Mouse (Mus musculus) embryonic fibroblast, embryonic 13.5 days (primary cell): ENCODE measurements around the gene Tmc6. TPM values are rescaled to one million over a fixed set of nuclear protein-coding genes. Genes with fewer than 3 reads are reported as not detected.

Experiments
- H3K27ac ChIP-seq: 2 replicates; pipeline ENCODE4 v1.5.1; 2012; ENCODE audit warnings: low read length, control low read depth, inconsistent platforms; ENCODE audit not compliant: insufficient read depth
- H3K4me1 ChIP-seq: 2 replicates; pipeline ENCODE4 v1.6.1; 2011; ENCODE audit warnings: low read length; ENCODE audit not compliant: control insufficient read depth, insufficient read depth
- H3K4me3 ChIP-seq: 2 replicates; pipeline ENCODE4 v1.5.1; 2011; ENCODE audit warnings: mild to moderate bottlenecking, control low read depth, low read length; ENCODE audit not compliant: insufficient read depth
- CTCF ChIP-seq: IDR thresholded peaks from 2 replicates; pipeline ENCODE4 v1.5.1; 2011; ENCODE audit warnings: mild to moderate bottlenecking, control low read depth, low read length, moderate library complexity, borderline replicate concordance; ENCODE audit not compliant: insufficient read depth
- POLR2A ChIP-seq: IDR thresholded peaks from 2 replicates; pipeline ENCODE4 v1.6.1; 2011; ENCODE audit warnings: low read depth, mild to moderate bottlenecking, control low read depth, low read length, moderate library complexity
- polyA plus RNA-seq: library from polyadenylated mRNA; stranded (reverse); fragments of >200 nt; gene quantifications from 2 replicates; pipeline ENCODE4 v1.2.4, GENCODE M21; 2011; ENCODE audit warnings: low read depth; ENCODE audit not compliant: missing spikeins, insufficient read length

Gene Tmc6
- 19.5 and 20.5 TPM in 2 replicates for polyA plus RNA-seq

DNA sequence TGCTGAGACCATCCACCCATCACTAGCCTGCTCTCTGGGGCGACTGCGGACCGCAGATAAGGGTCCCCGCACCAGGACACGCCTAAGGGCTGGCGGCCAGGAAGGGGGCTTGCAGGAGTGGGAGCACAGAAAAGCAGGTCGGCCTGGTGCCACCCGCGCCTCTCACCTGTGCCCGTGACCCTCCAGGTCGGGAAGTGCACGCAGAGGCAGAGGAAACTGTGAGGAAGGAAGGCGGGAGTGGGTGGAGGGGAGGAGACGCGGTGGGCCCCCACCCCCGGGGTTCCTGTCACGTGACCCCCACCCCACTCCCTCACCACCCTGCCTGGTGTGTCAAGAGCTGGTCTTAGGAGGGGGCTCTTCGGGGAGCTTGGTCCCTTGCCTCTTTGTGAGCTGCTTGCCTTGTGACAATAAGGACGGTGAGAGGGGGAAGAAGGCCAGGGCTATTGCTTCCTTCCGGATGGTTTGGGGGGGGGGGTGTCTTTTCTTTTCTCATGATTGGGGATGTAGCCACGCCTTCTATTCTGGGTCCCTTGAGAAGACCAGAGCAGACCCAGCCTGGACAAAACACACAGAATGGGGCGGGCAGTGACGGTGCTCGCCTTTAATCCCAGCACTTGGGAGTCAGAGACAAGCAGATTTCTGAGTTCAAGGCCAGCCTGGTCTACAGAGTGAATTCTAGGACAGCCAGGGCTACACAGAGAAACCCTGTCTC, at the start of gene Tmc6, which contains the start of gene Tmc8:
Gene Tmc6, minus strand, starts transcription at position 206 of the 712 bp plus-strand sequence.
Gene Tmc8, plus strand, starts transcription at position 84 of the 712 bp plus-strand sequence.
- peaks cover 5% of the 10 kb centered on the region; the same call in 1 of the 2 replicates for H3K4me1 ChIP-seq
- H3K4me3 ChIP-seq, result 0 out of 2 replicates have a peak within 1 kb of the TSS, but pooled peaks have one; percentile 3
- peak within 1 kb of the TSS; percentile 61 for H3K27ac ChIP-seq
- TF ChIP-seq CTCF, result no peak
- TF ChIP-seq POLR2A, result no peak

DNA sequence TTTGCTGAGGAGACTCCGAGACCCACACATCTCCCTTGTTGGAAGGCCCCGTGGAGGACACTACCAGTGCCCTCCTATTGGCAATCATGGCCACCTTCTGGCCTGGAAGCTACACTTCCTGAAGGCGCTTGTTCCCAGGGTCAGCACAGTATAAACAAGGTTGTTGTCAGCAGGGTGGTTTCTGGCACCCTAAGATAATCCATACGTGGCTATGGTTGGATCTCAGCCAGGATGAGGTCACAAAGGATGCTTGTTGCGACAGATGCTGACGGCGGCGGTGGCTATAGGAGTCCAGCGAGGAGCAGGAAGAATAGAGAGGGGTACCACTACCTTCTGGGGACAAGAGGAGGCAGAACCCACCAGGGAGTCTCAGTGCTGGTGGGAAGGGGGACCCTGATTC, 48.4 kb upstream of the Tmc6 start:
- TF ChIP-seq CTCF, result no peak
- no peak for TF ChIP-seq POLR2A
- Histone ChIP-seq H3K27ac (no peak overlapping the region), H3K4me1 (peaks cover 27% of the 10 kb centered on the region), H3K4me3 (no peak overlapping the region)

DNA sequence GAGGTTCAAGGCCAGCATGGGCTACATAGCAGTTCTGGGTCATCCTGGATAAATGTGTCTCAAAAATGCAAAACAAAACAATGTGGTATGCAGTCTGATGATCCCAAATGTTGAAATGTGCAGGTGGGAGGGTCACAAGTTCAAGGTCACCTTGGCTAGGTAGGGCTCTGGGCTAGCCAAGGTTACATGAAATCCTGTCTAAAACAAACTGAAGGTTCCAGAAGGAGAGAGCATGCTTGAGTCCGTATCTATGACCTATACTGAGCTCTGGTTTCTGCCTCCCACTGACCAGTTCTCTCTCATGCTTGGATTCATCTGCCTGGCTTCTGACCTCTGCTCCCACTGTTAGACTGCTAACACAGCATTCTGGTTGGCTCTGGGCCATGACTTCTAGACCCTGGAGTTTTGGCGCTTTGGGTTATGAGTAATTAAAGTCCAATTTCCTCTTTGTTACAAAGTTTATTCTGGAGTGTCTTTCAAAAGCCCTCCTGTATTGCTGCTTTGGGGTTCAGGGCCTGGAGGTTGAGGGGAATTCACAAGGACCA, 47.7 kb upstream of the Tmc6 start:
- TF ChIP-seq CTCF, result no peak
- TF ChIP-seq POLR2A, result no peak
- no peak overlapping the region for H3K27ac ChIP-seq
- H3K4me1 ChIP-seq, result peaks cover 27% of the 10 kb centered on the region
- no peak overlapping the region for H3K4me3 ChIP-seq

DNA sequence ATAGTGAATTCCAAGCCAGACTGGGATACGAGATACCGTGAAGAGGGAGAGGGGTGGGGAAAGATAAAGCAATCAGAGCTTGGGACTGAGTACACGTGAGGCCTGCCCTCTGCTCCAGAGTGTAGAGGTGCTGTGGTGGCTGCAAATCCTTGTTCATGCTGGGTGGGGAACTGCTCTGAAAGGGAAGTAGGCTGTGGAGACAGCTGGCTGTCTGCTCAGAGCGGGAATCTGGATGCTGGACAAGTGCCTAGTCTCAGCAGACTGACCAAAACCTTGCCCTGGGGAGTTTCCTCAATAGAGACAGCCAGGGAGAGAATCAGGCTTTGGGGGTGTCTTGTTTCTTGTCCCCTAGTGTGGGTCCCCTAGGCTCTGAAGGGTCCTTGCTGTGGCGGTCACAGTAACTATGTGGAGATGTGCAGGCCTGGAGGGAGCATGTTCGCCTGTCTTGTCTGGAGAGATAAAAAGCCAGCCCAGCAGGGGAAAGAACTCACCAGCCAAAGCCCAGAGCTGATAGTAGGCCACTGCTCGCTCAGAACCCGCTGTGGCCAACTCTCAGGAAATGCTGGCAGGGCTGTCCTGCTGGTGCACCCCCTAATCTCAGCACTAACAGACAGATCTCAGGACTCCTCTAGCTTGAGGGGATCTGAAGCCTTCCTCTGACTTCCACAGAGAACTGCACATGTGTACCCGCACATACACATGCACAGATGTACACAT, 47.0 kb upstream of the Tmc6 start:
- Histone ChIP-seq H3K4me3 (no peak overlapping the region), H3K4me1 (peaks cover 29% of the 10 kb centered on the region), H3K27ac (peak overlapping the region; percentile 39)
- no peak for TF ChIP-seq POLR2A
- no peak for TF ChIP-seq CTCF

DNA sequence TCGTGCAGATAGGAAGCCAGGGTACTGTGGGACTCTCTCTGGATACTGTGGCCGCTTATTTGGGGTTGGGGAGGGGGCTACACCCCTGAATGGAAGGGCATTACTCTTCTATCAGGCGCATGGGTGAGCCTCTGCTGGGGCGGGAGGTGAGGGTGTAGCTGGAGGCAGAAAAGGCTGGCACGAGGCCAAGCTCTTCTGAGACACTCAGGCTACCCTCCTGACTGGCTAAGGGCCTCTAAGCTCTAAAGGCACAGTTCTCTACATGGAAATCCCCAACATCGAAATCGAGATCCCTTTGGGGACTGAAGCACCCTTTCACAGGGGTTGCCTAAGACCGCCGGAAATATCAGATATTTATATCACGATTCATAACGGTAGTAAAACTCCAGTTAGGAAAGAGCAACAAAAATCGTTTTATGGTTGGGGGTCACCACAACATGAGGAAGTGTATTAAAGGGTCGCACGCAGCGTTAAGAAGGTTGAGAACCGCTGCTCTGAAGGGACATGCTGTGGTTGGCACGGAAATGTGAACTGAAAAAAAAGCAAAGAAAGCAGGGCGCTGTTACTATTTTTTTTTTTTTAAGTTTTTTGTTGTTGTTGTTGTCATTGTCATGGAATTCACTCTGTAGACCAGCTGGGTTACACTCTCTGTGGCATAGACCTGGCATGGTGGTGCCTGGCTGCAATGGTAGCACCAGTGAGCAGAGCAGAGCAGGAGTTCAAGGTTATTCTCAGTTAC, 46.3 kb upstream of the Tmc6 start:
- Histone ChIP-seq H3K4me1 (peaks cover 35% of the 10 kb centered on the region), H3K27ac (peak overlapping the region; percentile 39), H3K4me3 (no peak overlapping the region)
- TF ChIP-seq POLR2A (no peak), CTCF (no peak)

DNA sequence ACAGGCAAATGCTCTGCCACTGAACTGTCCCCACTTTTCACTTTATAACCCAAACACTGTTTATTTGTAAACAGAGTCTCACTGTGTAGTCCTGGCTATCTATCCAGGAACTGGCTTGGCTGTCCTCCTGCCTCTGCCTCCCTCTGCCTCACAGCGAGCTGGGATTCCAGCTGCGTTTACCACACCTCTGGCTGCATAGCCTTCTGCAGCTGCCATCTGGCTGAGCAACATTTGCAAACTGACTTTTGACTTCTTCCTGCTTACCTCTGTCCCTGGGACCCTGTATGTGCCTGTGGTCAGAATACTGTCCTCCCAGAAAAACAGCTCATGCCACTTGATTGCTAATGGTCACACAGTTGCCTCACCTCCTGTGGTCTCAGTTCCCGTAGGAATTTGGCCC, 45.4 kb upstream of the Tmc6 start:
- H3K4me3 ChIP-seq, result no peak overlapping the region
- no peak overlapping the region for H3K27ac ChIP-seq
- TF ChIP-seq CTCF, result no peak
- no peak for TF ChIP-seq POLR2A
- H3K4me1 ChIP-seq, result peaks cover 41% of the 10 kb centered on the region

DNA sequence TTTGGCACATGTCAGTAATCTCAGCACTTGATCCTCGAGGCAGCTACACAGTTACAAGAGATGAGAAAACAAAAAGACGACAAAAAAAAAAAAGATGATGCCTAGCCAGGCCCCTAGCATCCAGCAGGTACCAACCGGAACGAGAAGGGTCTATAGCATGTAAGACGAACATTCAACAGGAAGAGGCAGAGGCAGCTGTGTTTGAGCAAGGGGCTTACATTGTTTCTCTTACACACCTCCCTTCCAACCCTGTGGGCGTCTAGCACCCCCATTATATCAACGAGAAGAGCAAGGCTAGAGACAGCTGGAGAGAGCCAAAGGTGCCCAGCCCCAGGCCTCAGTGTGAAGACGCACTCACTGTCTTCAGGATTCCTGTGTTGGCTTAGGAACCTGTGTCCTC, 44.9 kb upstream of the Tmc6 start:
- H3K27ac ChIP-seq, result no peak overlapping the region
- TF ChIP-seq POLR2A, result no peak
- TF ChIP-seq CTCF, result no peak
- peaks cover 43% of the 10 kb centered on the region for H3K4me1 ChIP-seq
- H3K4me3 ChIP-seq, result no peak overlapping the region

DNA sequence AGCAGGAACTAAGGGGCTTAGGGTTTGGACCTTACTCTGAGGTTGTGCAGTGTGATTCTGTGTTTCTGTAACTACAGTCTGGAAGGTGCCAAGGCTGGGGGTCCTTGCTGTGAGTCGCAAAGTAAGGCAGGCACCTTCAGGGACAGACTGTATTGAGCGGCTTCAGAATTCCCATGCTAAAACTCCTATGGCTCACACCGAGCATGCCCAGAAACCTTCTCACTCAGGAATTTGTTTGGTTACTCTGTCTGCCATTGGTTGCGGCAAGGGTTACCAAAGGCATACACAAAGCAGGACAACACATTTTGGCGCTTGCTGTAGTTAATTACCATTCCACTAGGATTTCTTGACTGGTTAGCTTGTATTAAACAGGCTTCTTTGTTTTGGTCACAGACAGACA, 44.2 kb upstream of the Tmc6 start:
- H3K27ac ChIP-seq, result peak overlapping the region; percentile 95
- peaks cover 43% of the 10 kb centered on the region for H3K4me1 ChIP-seq

DNA sequence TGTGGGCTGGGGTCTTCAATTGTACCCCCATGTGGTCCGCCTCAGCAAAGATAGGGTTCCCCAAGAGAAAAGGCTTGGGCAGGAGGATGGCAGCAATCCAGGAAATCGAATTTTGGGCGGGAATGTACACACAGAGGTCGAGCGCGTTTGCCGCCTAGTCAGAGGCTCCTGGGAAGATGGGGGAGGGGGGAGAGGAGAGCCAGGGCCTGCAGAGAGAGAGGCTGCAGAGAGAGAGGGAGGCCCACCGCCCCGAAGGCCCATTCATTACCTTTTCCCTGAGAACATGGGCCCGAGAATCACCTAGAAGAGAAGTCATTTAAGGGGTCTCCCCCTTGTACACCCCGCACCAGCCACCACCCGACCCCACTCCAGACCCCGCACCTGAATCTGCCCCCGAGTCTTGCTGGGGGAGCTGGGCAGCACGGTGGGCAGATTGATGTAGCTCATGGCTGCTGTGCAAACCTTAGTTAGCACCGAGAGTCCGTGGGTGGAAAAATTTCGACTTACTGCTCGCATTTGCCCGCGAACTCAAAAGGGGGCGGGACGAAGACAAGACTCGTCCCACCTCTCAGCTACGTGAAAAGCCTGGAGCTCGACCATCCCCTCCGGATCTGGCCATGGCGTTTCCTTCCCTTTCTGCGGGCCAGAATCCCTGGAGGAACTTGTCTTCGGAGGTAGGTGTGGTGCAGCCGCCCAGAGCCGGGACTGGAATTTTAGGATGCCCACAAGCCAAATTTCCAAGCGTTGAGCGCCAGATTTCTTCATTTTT, 43.5 kb upstream of the Tmc6 start, which contains the start of the genes Afmid and Tk1:
Gene Afmid, plus strand, starts transcription at position 592 of the 769 bp plus-strand sequence.
Gene Tk1, minus strand, starts transcription at position 760 of the 769 bp plus-strand sequence.
- H3K27ac ChIP-seq, result peak within 1 kb of the TSS; percentile 95
- peaks cover 43% of the 10 kb centered on the region for H3K4me1 ChIP-seq
- TF ChIP-seq CTCF (no peak), POLR2A (peak; percentile 52)
- peak within 1 kb of the TSS; percentile 65 for H3K4me3 ChIP-seq

More for the DNA sequence above, 44.2 kb upstream of the Tmc6 start:
- no peak for TF ChIP-seq CTCF
- TF ChIP-seq POLR2A, result peak; percentile 31; the same call in 1 of the 2 replicates
- peak overlapping the region; percentile 65 for H3K4me3 ChIP-seq
